Mouse (Mus musculus): ENCODE measurements around the gene Smarcal1. TPM values are rescaled to one million over a fixed set of nuclear protein-coding genes. Genes with fewer than 3 reads are reported as not detected.

Smarcal1 gene
- polyA plus RNA-seq (2012; ENCODE audit: insufficient read depth, insufficient read length, missing spikeins): 20.2 and 22.3 TPM in 2 replicates

DNA sequence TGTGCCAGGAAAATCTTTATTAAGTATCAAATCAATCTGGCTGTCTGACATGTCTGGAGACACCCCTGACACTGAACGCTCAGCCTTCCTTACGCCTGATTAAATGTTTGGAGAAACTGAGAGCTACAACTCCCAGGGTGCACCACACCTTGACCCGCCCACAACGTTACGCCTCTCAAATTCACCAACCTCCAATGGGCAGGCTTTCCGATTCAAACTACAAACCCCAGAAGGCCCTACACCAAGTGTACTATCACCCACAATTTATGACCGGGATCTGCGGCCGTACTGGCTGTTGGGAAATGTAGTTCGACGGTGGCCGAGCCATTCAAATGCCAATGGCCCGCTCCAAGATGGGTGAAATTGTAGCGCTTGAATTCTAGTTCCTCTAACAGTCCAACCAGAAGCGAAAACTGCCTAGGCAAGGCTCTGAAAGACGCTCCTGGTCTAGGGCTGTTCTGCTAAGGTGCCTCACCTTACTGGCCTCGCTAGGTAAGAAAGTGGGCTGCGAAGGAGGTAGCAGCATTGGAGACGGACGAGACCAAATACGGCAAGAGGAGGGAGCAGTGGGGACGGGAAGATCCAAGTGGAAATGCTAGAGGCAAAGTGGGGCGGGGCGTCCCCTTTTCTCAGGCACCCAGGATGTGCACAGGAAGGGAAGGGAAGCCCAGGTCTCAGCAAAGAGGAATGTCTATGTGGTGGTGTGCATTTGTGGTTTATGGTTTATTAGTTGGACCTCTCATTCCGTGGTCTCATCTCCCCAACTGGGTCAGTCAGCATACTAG lies at the start of gene Smarcal1:
Gene Smarcal1 (plus strand): TSS at position 305 of the 785 bp plus-strand sequence.
- Histone ChIP-seq H3K27ac (ENCODE audit: insufficient read depth, low read depth, low read length) (peak within 1 kb of the TSS; percentile 84), H3K4me3 (ENCODE audit: insufficient read depth, low read length) (peak within 1 kb of the TSS; percentile 93), H3K4me1 (ENCODE audit: control insufficient read depth, insufficient read depth, low read length) (peaks cover 7% of the 10 kb centered on the region)
- TF ChIP-seq CTCF (IDR thresholded peaks at IDR 0.05; ENCODE audit: low read depth, low read length): no peak
- TF ChIP-seq POLR2A (IDR thresholded peaks at IDR 0.05; ENCODE audit: borderline replicate concordance, low read depth, low read length): no peak

GRCm38 (mm10) chr1:72533439-72533838 lies 49.6 kb upstream of the Smarcal1 start:
- Histone ChIP-seq H3K4me1 (ENCODE audit: control insufficient read depth, insufficient read depth, low read length) (no peaks in the 10 kb centered on the region), H3K27ac (ENCODE audit: insufficient read depth, low read depth, low read length) (no peak overlapping the region), H3K4me3 (ENCODE audit: insufficient read depth, low read length) (no peak overlapping the region)
- TF ChIP-seq CTCF (IDR thresholded peaks at IDR 0.05; ENCODE audit: low read depth, low read length) (no peak), POLR2A (IDR thresholded peaks at IDR 0.05; ENCODE audit: borderline replicate concordance, low read depth, low read length) (no peak)

DNA sequence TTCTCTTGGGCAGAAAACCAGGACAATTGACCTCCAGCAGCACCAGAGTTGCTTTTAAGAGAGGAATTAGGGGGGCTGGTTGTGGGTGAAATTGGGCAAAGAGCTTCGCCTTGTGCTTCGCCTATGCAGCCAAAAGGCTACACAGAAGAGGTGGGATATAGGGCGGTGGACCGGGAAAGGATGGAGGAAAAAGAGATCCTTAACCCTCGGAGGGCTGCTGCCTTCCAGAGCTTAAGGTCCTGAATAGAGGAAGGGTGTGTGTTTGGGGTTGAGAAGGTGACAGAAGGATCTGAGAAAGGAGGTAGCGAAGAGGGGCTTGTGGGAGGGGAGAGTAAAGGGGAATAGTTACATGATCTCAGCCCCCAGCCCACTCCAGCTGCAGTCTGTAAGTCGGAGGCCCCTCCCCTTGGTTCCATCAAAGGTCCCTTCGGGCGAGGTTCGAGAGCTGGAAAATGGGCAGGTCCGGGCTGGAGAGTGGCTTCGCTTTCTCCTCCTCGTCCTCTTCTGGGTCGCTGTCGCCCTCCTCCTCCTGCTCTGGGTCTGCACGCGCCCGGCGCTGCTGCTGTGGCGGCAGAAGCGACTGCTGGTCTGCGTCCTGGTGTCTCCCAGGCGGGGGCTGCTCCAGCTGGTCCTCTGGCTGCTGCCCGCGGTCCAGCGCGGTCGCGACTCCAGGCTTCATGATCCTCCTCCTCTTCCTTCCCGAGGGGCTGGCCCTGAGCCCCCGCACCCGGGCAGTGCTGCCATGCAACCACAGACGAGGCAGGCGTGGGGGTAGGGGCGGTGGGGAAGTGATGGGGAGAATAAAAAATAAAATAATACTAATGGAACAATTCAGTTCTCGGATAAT lies 47.1 kb upstream of the Smarcal1 start:
- H3K4me1 ChIP-seq (ENCODE audit: control insufficient read depth, insufficient read depth, low read length): no peaks in the 10 kb centered on the region
- H3K27ac ChIP-seq (ENCODE audit: insufficient read depth, low read depth, low read length): no peak overlapping the region
- TF ChIP-seq POLR2A (IDR thresholded peaks at IDR 0.05; ENCODE audit: borderline replicate concordance, low read depth, low read length) (no peak), CTCF (IDR thresholded peaks at IDR 0.05; ENCODE audit: low read depth, low read length) (no peak)
- H3K4me3 ChIP-seq (ENCODE audit: insufficient read depth, low read length): no peak overlapping the region

- H3K27ac ChIP-seq (ENCODE audit: insufficient read depth, low read depth, low read length): no peak within 1 kb of the TSS
- no peaks in the 10 kb centered on the region for H3K4me1 ChIP-seq (ENCODE audit: control insufficient read depth, insufficient read depth, low read length)
- H3K4me3 ChIP-seq (ENCODE audit: insufficient read depth, low read length): no peak within 1 kb of the TSS
- no peak for TF ChIP-seq CTCF (IDR thresholded peaks at IDR 0.05; ENCODE audit: low read depth, low read length)
Observed at GRCm38 (mm10) chr1:72536611-72537351, 46.3 kb upstream of the Smarcal1 start, which contains the start of gene March4. Gene March4 (minus strand): TSS chr1:72536930.

- Histone ChIP-seq H3K4me1 (ENCODE audit: control insufficient read depth, insufficient read depth, low read length) (no peaks in the 10 kb centered on the region), H3K27ac (ENCODE audit: insufficient read depth, low read depth, low read length) (no peak overlapping the region), H3K4me3 (ENCODE audit: insufficient read depth, low read length) (no peak overlapping the region)
- no peak for TF ChIP-seq POLR2A (IDR thresholded peaks at IDR 0.05; ENCODE audit: borderline replicate concordance, low read depth, low read length)
- no peak for TF ChIP-seq CTCF (IDR thresholded peaks at IDR 0.05; ENCODE audit: low read depth, low read length)
Observed at GRCm38 (mm10) chr1:72538266-72538665, 44.8 kb upstream of the Smarcal1 start.

- H3K27ac ChIP-seq (ENCODE audit: insufficient read depth, low read depth, low read length): no peak overlapping the region
- TF ChIP-seq CTCF (IDR thresholded peaks at IDR 0.05; ENCODE audit: low read depth, low read length) (no peak), POLR2A (IDR thresholded peaks at IDR 0.05; ENCODE audit: borderline replicate concordance, low read depth, low read length) (no peak)
- H3K4me1 ChIP-seq (ENCODE audit: control insufficient read depth, insufficient read depth, low read length): peaks cover 5% of the 10 kb centered on the region; the same call in 1 of the 2 replicates
- H3K4me3 ChIP-seq (ENCODE audit: insufficient read depth, low read length): no peak overlapping the region
Observed at GRCm38 (mm10) chr1:72550317-72550716, 32.7 kb upstream of the Smarcal1 start.

DNA sequence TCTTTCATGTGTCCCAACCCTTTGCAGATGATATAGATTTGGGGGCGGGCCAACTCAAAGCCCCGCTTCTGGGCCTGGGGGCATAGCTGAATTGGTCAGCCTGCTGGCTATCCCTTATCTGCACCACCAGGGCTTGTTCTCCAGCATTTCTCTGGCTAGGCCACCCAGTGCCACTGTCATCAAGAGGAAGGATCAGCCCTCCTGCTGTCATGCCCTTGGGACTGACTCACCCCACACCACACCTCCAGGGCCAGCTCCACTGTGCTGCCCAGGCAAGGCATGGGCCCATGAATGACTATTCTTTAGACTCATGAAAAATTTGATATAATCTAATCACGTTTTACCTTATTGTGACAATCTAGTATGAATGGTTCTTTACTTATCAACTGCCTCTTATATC lies 26.6 kb upstream of the Smarcal1 start:
- no peak overlapping the region for H3K4me3 ChIP-seq (ENCODE audit: insufficient read depth, low read length)
- no peak overlapping the region for H3K27ac ChIP-seq (ENCODE audit: insufficient read depth, low read depth, low read length)
- no peak for TF ChIP-seq POLR2A (IDR thresholded peaks at IDR 0.05; ENCODE audit: borderline replicate concordance, low read depth, low read length)
- TF ChIP-seq CTCF (IDR thresholded peaks at IDR 0.05; ENCODE audit: low read depth, low read length): no peak
- no peaks in the 10 kb centered on the region for H3K4me1 ChIP-seq (ENCODE audit: control insufficient read depth, insufficient read depth, low read length)

GRCm38 (mm10) chr1:72558625-72559024 lies 24.4 kb upstream of the Smarcal1 start:
- no peak overlapping the region for H3K27ac ChIP-seq (ENCODE audit: insufficient read depth, low read depth, low read length)
- H3K4me3 ChIP-seq (ENCODE audit: insufficient read depth, low read length): no peak overlapping the region
- no peaks in the 10 kb centered on the region for H3K4me1 ChIP-seq (ENCODE audit: control insufficient read depth, insufficient read depth, low read length)
- no peak for TF ChIP-seq POLR2A (IDR thresholded peaks at IDR 0.05; ENCODE audit: borderline replicate concordance, low read depth, low read length)
- TF ChIP-seq CTCF (IDR thresholded peaks at IDR 0.05; ENCODE audit: low read depth, low read length): no peak

DNA sequence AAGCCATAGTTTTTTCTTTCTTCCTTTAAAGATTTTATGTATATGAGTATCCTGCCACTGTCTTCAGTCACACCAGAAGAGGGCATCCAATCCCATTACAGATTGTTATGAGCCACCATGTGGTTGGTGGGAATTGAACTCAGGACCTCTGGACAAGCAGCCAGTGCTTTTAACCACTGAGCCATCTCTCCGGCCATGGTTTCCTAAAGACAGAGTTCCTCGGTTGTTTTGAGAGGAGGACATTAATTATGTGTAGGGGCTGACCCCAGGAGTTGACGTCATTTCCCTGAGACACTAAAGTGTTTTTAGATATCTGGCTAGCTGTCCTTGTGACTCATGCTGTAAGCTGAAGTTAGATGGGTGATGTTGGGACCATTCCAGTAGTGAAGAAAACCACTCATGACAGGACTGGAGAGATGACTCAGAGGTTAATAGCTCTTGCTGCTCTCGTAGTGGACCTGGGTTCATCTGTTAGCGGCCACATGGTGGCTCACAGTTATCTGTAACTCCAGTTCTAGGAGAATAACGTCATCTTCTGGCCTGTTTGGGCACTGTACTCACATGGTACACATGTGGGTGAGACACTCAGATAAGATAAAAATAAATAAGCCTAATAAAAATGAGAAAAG lies 18.6 kb upstream of the Smarcal1 start:
- H3K27ac ChIP-seq (ENCODE audit: insufficient read depth, low read depth, low read length): no peak overlapping the region
- TF ChIP-seq POLR2A (IDR thresholded peaks at IDR 0.05; ENCODE audit: borderline replicate concordance, low read depth, low read length) (no peak), CTCF (IDR thresholded peaks at IDR 0.05; ENCODE audit: low read depth, low read length) (no peak)
- peaks cover 7% of the 10 kb centered on the region for H3K4me1 ChIP-seq (ENCODE audit: control insufficient read depth, insufficient read depth, low read length)
- H3K4me3 ChIP-seq (ENCODE audit: insufficient read depth, low read length): no peak overlapping the region
